Mouse (Mus musculus): ENCODE measurements around the gene Flna.
"Not testable (repeated sequence)": the region's sequence is repeated elsewhere in the genome, so short reads cannot be mapped to it uniquely, and the experiment has no call there.

Gene Flna

DNA sequence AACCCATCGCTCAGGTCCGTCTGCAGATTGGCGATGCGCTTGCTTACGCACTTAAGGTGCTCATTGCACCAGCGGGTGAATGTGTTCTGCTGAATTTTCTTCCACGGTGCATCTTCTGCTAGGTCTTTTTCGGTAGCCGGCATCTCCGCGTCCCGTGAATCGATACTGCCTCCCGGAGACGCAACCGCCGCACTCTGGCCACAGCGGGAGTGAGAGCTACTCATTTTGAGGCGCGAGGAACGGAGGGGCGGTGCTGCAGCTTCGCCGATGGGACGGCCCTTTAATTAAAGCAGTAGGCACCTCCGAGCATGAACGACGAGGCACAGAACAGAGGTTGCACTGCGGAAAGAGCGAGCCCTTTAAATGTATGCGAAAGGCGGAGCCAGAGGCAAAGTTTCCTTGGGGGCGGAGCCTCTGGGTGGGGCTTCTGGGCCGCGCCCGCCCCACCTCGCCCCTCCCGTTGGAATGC, 3.4 kb downstream of the Flna start:
- no peak for DNase-seq (ENCODE audit: low read depth, low spot score)

- no peak for DNase-seq (ENCODE audit: low read depth, low spot score)
Observed at GRCm38 (mm10) chrX:74245687-74246086, 3.9 kb downstream of the Flna start.

DNA sequence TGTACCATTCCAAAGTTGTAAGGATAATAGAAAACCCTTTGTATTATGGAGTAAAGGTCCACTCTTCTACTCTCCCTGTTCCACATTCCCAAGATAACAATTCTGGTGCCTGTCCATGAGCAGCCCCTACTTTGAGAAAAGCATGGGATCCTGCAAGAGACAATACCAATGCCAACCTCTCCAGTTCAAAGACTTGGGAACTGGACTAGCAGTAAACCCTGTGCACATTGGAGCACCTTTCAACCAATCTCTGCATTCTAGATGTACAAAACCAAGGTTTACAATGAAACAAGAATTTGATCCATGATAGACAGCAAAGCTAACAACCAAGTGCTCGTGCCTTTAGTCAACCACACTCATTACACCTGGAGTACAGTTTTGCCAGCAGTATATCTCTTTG, 4.5 kb downstream of the Flna start:
- DNase-seq (ENCODE audit: low read depth, low spot score), result no peak

GRCm38 (mm10) chrX:74244614-74245083, 5.0 kb downstream of the Flna start:
- DNase-seq (ENCODE audit: low read depth, low spot score), result no peak

- no peak for DNase-seq (ENCODE audit: low read depth, low spot score)
Observed at GRCm38 (mm10) chrX:74243807-74244206, 5.8 kb downstream of the Flna start.

DNA sequence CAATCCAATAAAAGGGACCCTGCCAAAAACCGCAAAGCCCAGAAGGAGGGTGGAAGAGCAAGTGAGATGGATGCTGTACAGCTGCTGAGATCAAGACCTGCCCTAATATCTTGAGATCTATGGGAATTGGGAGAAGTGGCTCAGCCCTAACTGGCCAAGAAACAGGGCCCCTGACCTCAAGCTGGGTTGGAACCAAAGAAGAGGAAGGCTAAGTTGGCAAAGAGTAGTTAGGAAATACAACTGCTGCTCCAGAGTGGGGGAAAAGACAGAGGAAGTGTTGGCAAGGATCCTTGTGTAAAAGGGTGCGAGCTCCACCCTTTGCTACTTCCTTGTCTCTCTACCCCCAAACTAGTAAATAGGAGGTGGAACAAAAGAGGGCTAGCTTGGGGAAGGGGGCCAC, 6.2 kb downstream of the Flna start:
- DNase-seq (ENCODE audit: low read depth, low spot score), result no peak

DNA sequence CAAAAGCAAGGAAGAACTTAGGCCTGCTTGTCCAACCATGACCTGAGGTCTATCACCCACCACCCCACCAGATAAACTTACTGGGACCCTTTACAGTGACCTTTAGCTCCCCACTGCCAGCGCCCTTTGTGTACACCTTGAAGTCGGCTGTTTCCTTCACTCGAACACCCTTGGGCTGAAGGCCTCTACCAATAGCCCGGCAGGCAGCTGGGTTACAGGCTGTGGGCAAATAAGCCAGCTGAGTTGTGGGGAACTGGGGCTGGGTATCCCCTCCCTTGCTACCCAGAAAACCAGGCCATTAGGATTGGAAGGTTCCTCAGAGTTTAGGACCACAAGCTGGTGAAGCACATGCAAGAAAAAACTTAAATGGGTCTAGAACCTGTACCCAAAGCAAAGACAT, 9.3 kb downstream of the Flna start:
- no peak for DNase-seq (ENCODE audit: low read depth, low spot score)

DNA sequence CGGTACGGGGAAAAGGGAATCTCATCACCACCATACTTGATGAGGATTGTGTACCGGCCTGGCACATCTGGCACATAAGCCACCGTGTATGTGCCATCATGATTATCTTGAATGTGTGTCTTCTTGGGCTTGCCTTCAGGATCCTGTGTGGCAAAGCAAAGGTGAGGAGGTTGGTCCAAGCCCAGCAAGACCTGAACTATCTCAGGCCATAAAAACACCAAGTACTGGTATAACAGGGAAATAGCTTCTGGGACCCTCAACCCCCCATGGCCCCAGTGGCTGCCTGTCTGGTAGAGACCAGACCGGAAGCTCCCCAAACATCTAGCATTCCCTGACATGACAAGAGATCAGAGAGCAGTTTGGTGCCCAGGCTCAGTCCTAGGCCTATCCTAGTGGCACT, 16.4 kb downstream of the Flna start:
- no peak for DNase-seq (ENCODE audit: low read depth, low spot score)

DNA sequence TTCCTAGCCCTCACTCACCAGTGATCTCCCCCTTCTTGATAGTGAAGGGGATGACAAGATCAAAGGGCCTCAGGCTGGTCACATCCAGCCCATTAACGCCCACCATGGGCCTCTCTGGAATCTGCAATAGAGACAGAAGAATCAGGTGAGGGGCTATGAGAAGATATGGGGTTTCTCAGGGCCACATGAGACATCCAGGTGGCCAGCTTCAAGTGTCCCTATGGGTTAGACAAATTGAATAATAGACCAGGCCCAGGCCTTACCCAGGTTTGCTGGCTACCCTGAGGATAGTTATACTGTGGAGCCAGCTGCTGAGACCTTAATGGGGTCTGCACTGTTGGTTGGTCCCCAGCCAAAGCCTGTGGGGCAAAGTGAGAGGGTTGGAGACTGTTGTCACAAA, 19.6 kb downstream of the Flna start:
- DNase-seq (ENCODE audit: low read depth, low spot score), result no peak

DNA sequence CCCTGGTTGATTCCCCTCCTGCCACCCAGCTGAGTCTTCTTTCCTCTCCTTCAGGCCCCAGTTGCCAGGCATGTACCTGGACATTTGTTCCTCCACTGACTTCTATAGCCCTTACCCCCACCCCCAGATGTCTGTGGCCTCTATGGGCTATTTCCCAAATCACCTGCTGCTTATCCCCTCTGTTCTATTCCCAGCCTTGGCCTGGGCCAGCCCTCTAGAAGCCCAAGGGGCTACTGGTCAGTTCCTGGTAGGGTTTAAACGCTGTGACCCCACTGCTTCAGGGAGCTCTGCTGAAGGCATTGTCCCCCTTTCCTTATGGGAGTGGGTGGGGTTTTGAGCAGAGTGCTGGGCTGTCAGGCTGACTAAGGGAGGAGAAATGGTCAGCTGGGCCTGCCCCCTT, 29.5 kb downstream of the Flna start:
- DNase-seq (ENCODE audit: low read depth, low spot score), result not testable (repeated sequence)

- peak; percentile 4 for DNase-seq (ENCODE audit: low read depth, low spot score)
Observed at GRCm38 (mm10) chrX:74219449-74219848, 30.2 kb downstream of the Flna start.

GRCm38 (mm10) chrX:74218496-74218895, 31.1 kb downstream of the Flna start:
- no peak for DNase-seq (ENCODE audit: low read depth, low spot score)

GRCm38 (mm10) chrX:74203556-74203955, 46.1 kb downstream of the Flna start:
- no peak for DNase-seq (ENCODE audit: low read depth, low spot score)

GRCm38 (mm10) chrX:74176959-74177358, 72.7 kb downstream of the Flna start, which contains the start of gene Tktl1:
Gene Tktl1, plus strand, starts transcription at chrX:74177259.
- no peak for DNase-seq (ENCODE audit: low read depth, low spot score)
